Mouse (Mus musculus) limb, embryonic 14.5 days (tissue): ENCODE measurements around the gene Abcc5. TPM values are rescaled to one million over a fixed set of nuclear protein-coding genes. Genes with fewer than 3 reads are reported as not detected.
"Not testable (repeated sequence)": the region's sequence is repeated elsewhere in the genome, so short reads cannot be mapped to it uniquely, and the experiment has no call there.

Experiments
- ATAC-seq: fragments of 200-750 bp; cut with Nextera tagmentation; 2 replicates; pipeline ENCODE4 v1.8.0; 2017; ENCODE audit warnings: low read depth, moderate number of reproducible peaks, moderate TSS enrichment; ENCODE audit not compliant: low FRiP score
- DNase-seq: peaks from one replicate; pipeline ENCODE4 v3.0.0-alpha.2; 2015; ENCODE audit warnings: low spot score
- H3K27ac ChIP-seq: fragments of 300-500 bp; sonication (generic); replicated peaks from 2 replicates; pipeline ENCODE4 v1.5.1; 2014; ENCODE audit warnings: low read depth, mild to moderate bottlenecking, low read length, moderate library complexity, mixed read lengths
- H3K27me3 ChIP-seq: fragments of 300-500 bp; sonication (generic); 2 replicates; pipeline ENCODE4 v1.6.1; 2014; ENCODE audit warnings: low read length, mixed read lengths; ENCODE audit not compliant: control insufficient read depth, insufficient read depth
- H3K36me3 ChIP-seq: fragments of 300-500 bp; sonication (generic); 2 replicates; pipeline ENCODE4 v1.6.1; 2014; ENCODE audit warnings: mild to moderate bottlenecking, low read length, moderate library complexity, mixed read lengths; ENCODE audit not compliant: control insufficient read depth, insufficient read depth
- H3K4me1 ChIP-seq: fragments of 300-500 bp; sonication (generic); 2 replicates; pipeline ENCODE4 v1.6.1; 2014; ENCODE audit warnings: antibody characterized with exemption, low read length, mixed read lengths; ENCODE audit not compliant: control insufficient read depth, insufficient read depth
- H3K4me2 ChIP-seq: fragments of 300-500 bp; sonication (generic); replicated peaks from 2 replicates; pipeline ENCODE4 v1.6.1; 2014; ENCODE audit warnings: low read depth, mild to moderate bottlenecking, low read length, moderate library complexity; ENCODE audit not compliant: severe bottlenecking
- H3K4me3 ChIP-seq: fragments of 300-500 bp; sonication (generic); replicated peaks from 2 replicates; pipeline ENCODE4 v1.5.1; 2014; ENCODE audit warnings: low read length
- H3K9ac ChIP-seq: fragments of 300-500 bp; sonication (generic); 2 replicates; pipeline ENCODE4 v1.6.1; 2014; ENCODE audit warnings: mild to moderate bottlenecking, low read depth, low read length, moderate library complexity; ENCODE audit not compliant: severe bottlenecking
- H3K9me3 ChIP-seq: fragments of 300-500 bp; sonication (generic); 2 replicates; pipeline ENCODE4 v1.6.1; 2016; ENCODE audit warnings: low read length; ENCODE audit not compliant: control insufficient read depth
- POLR2A ChIP-seq: fragments of 200-500 bp; IDR thresholded peaks from 2 replicates; pipeline ENCODE4 v1.8.0; 2012; ENCODE audit warnings: inconsistent platforms, mild to moderate bottlenecking, moderate library complexity, borderline replicate concordance; ENCODE audit not compliant: insufficient read depth, insufficient read length; ENCODE audit errors: extremely low read depth
- WGBS: fragments of 180-500 bp; shearing (Covaris S2); extraction: QIAGEN DNeasy Blood & Tissue Kit; methylation state at CpG from one replicate; pipeline ENCODE4 v1.1.7; 2014; 5-methylcytosine and 5-hydroxymethylcytosine counted together
- polyA plus RNA-seq, 2 experiments: library from polyadenylated mRNA; depleted of rRNA in 1 of 2; stranded (reverse) in 1 of 2; unstranded in 1 of 2; fragments of >200 nt; fragmentation: Nextera tagmentation in 1 of 2; extraction: Ambion mirVana in 1 of 2; gene quantifications; 2 replicates each; pipeline versions ENCODE4 v1.2.1 to v1.2.3; 2012 to 2014

Abcc5 gene
- polyA plus RNA-seq, 2 experiments = 73.1 to 223 TPM

- no peaks in the 10 kb centered on the region for H3K4me1 ChIP-seq
- no peaks in the 10 kb centered on the region for H3K27me3 ChIP-seq
- H3K9me3 ChIP-seq = no peaks in the 10 kb centered on the region
- no peak overlapping the region for H3K4me2 ChIP-seq
- ATAC-seq (no peak), DNase-seq (no peak)
- H3K4me3 ChIP-seq = no peak overlapping the region
- no peaks in the 10 kb centered on the region for H3K36me3 ChIP-seq
- TF ChIP-seq POLR2A = no peak
- H3K27ac ChIP-seq = no peak overlapping the region
- 57% methylated on average over 6 of the region's 6 CpGs for WGBS
- no peak overlapping the region for H3K9ac ChIP-seq
These were observed 25.6 kb upstream of the Abcc5 start for GRCm38 (mm10) chr16:20451774-20452173.

GRCm38 (mm10) chr16:20445871-20446270, 19.7 kb upstream of the Abcc5 start:
- Histone ChIP-seq H3K4me3 (no peak overlapping the region), H3K36me3 (no peaks in the 10 kb centered on the region), H3K4me2 (no peak overlapping the region), H3K4me1 (no peaks in the 10 kb centered on the region), H3K27ac (no peak overlapping the region), H3K9me3 (no peaks in the 10 kb centered on the region), H3K27me3 (no peaks in the 10 kb centered on the region), H3K9ac (no peak overlapping the region)
- ATAC-seq (no peak), DNase-seq (no peak)
- 68% methylated on average over 1 of the region's 1 CpGs for WGBS
- no peak for TF ChIP-seq POLR2A

- Histone ChIP-seq H3K4me1 (no peaks in the 10 kb centered on the region), H3K36me3 (no peaks in the 10 kb centered on the region), H3K4me3 (no peak overlapping the region), H3K27me3 (no peaks in the 10 kb centered on the region), H3K9me3 (no peaks in the 10 kb centered on the region), H3K9ac (no peak overlapping the region), H3K4me2 (no peak overlapping the region), H3K27ac (no peak overlapping the region)
- ATAC-seq (no peak), DNase-seq (no peak)
- 76% methylated on average over 7 of the region's 7 CpGs for WGBS
- no peak for TF ChIP-seq POLR2A
These were observed 18.7 kb upstream of the Abcc5 start for GRCm38 (mm10) chr16:20444831-20445388.

- Histone ChIP-seq H3K9me3 (no peaks in the 10 kb centered on the region), H3K36me3 (no peaks in the 10 kb centered on the region), H3K4me2 (no peak overlapping the region), H3K4me3 (no peak overlapping the region), H3K27ac (no peak overlapping the region), H3K9ac (no peak overlapping the region), H3K4me1 (no peaks in the 10 kb centered on the region), H3K27me3 (no peaks in the 10 kb centered on the region)
- no peak for DNase-seq
- no peak for TF ChIP-seq POLR2A
- WGBS = 84% methylated on average over 2 of the region's 2 CpGs
- ATAC-seq = no peak
These were observed 16.7 kb upstream of the Abcc5 start for GRCm38 (mm10) chr16:20442871-20443270.

GRCm38 (mm10) chr16:20438673-20439415, 12.7 kb upstream of the Abcc5 start:
- Histone ChIP-seq H3K9ac (no peak overlapping the region), H3K27ac (no peak overlapping the region), H3K9me3 (no peaks in the 10 kb centered on the region), H3K36me3 (no peaks in the 10 kb centered on the region), H3K4me2 (no peak overlapping the region), H3K4me1 (no peaks in the 10 kb centered on the region), H3K4me3 (no peak overlapping the region), H3K27me3 (no peaks in the 10 kb centered on the region)
- no peak for DNase-seq
- no peak for ATAC-seq
- no peak for TF ChIP-seq POLR2A
- 83% methylated on average over 11 of the region's 11 CpGs for WGBS

GRCm38 (mm10) chr16:20438046-20438445, 11.9 kb upstream of the Abcc5 start:
- not testable (repeated sequence) for H3K9me3 ChIP-seq, H3K4me2 ChIP-seq, H3K36me3 ChIP-seq, H3K27me3 ChIP-seq, ATAC-seq, DNase-seq, H3K27ac ChIP-seq, H3K4me3 ChIP-seq, H3K4me1 ChIP-seq, H3K9ac ChIP-seq
- 93% methylated on average over 1 of the region's 1 CpGs for WGBS
